Mouse (Mus musculus) liver, embryonic 14.5 days (tissue): ENCODE results near the gene Ptprf.

Experiments
- CTCF ChIP-seq: IDR thresholded peaks from 2 replicates; pipeline ENCODE4 v1.5.1; 2016; ENCODE audit warnings: antibody characterized with exemption, low read depth, control low read depth
- EP300 ChIP-seq: IDR thresholded peaks from 2 replicates; pipeline ENCODE4 v1.6.1; 2016; ENCODE audit warnings: antibody characterized with exemption, low read depth

- peak; percentile 95 for TF ChIP-seq CTCF
- TF ChIP-seq EP300 = no peak
Observed at GRCm38 (mm10) chr4:118292741-118293306, 1.6 kb upstream of the Ptprf start.
